Mouse (Mus musculus) liver, embryonic 14.5 days (tissue): ENCODE measurements around the gene Fam184b.

Experiments
- CTCF ChIP-seq: IDR thresholded peaks from 2 replicates; pipeline ENCODE4 v1.5.1; 2016; ENCODE audit warnings: antibody characterized with exemption, low read depth, control low read depth
- EP300 ChIP-seq: IDR thresholded peaks from 2 replicates; pipeline ENCODE4 v1.6.1; 2016; ENCODE audit warnings: antibody characterized with exemption, low read depth

- no peak for TF ChIP-seq CTCF
- TF ChIP-seq EP300, result no peak
These were observed 145.2 kb downstream of the Fam184b start for GRCm38 (mm10) chr5:45494093-45494755.
